Mouse (Mus musculus): ENCODE measurements around the gene C1qc. TPM values are rescaled to one million over a fixed set of nuclear protein-coding genes. Genes with fewer than 3 reads are reported as not detected.

C1qc gene
- total RNA-seq, 2 experiments from 2014 or later, result 41.0 to 50.7 TPM

DNA sequence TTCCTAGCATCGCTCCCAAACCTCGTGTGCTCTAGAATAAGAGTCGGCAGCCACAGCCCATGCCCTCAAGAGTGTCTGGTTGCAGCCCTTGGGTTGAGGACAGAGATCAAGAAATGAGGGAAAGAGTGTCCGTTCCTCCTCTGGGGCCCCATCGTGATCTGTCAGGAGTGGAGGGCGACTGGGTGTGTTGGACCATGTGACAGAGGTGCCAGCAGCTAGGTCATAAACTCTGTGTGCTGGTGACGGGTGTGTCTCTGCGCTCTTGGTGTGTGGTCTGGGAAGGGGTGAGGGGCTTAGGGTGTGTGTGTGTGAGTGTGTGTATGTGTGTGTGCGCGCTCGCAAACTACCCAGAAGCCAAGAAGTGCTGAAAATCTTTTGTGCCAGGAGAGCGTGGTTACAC, 39.9 kb downstream of the C1qc start:
- no peak for DNase-seq (ENCODE audit: low spot score in 2 of 2)

DNA sequence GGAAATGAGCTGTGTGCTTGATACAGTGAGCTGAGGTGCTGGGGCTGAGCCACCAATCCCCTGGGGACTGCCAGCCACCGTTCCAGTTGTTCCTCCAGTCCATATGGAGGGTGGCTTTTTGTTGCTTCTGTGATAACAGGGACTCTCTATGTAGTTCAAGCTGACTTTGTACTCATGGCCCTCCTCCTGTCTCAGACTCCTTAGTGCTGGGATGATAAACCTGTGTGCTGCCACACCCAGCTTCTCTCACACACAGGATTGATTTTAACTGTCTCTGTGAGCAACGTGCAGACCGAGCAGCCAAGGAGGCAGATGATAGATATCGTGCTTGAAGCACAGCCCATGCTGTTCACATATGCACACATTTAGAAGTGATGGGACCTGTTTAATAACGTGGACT, 40.7 kb downstream of the C1qc start:
- no peak for DNase-seq (ENCODE audit: low spot score in 2 of 2)

DNA sequence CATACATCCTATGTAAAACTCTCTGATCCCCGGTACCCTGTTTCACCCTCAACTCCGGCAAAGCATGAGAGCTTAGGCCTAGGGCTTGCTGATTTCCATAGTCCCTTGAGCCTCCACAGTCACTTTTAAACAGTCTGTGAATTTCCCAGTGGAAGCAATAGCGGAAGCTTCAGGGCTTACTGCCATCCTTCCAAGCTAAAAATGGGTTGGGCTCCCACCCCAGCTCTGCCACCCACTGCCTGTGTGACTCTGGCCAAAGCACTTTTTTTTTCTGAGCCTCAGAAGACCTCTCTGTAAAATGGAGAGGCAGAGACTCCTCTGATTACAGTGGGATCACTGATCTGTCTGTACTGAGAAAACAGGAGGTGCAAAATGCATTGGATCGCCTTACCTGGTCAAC, 44.3 kb downstream of the C1qc start:
- DNase-seq (ENCODE audit: low spot score in 2 of 2), result peak in 1 of 2 experiments; percentile 28

DNA sequence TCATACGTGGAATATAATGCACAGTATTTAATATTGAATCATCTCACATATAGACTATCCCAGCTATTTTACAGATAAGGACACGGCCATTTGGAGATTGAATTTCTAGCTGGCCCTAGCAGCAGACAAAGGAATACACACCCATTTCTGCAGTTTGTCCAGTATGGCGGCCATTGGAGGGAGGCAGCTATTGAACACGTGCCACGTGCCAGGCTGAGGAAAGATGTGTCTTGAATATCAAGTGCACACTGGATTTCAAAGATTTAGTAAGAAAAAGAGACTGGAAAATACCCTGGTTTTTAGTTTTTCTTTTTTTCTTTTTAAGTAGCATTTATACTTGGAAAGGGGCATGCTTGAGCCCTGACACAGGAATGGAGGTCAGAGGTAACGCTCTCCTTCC, 45.7 kb downstream of the C1qc start:
- no peak for DNase-seq (ENCODE audit: low spot score in 2 of 2)

DNA sequence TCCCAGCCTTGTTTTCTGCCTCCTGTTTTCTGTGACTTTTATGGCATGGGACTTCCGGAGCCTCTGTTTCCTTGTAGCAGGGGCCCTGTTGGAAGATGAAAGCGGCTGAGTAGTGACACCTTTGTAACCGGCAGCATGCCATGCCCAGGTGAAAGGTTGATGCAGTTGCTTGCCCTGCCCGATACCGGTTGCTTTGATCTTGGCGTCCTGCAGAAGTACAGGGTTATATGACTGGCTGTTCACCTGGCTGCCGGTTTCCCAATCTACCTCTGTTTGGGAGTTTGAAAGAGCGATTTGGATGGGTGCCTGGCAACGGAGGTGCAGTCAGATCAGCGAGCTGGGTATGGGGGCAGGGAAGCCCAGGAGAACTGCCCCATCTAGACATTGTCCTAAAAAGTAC, 50.1 kb downstream of the C1qc start:
- no peak for DNase-seq (ENCODE audit: low spot score in 2 of 2)

DNA sequence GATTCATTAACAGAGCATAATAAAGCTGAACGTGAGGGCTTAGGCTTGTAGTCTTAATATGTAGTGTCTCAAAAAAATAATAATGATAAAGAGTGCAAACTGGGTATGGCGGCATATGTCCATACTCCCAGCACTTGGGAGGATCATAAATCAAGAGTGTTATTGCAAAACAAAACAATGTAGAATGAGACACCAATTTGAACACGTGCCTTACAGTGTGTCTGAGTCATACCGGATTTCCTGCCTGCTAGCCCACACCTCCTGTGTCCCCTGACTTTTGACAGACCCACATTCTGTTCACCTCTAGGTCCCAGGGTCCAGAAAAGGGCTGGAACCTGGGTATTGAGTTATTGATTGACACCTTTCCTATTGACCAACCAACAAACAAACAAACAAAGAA, 50.8 kb downstream of the C1qc start:
- no peak for DNase-seq (ENCODE audit: low spot score in 2 of 2)

DNA sequence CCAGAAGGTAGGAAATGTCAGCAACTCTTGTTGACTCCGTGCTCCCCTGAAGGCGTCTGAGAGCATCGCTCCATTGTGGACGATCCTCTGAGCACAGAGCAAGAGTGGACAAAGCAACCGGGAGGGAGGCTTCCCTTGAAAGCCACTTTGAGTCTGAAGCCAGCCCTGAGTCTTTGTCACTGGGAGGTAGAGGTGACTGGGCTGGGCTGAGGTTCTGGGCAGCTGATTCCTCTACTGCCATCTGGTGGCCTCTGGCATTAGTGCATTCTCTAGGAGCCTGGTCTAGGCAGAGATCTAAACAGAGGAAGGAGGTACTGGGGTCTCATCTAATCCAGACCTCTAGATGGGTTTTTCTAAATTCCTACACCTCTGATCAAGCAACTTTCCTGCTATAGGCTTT, 51.8 kb downstream of the C1qc start:
- peak; percentile 71 to 91 for DNase-seq (ENCODE audit: low spot score in 2 of 2)

Other genes starting within 250 kb of the C1qc start
- 10 to 100 TPM; 21.2 to 21.3 TPM for gene Ephb2, start 57.1 kb downstream of the C1qc start, total RNA-seq (2021)
- gene C1qb, start 6.9 kb downstream of the C1qc start, total RNA-seq (2021), result 10 to 100 TPM; 56.5 to 79.9 TPM
- 10 to 100 TPM; 59.6 to 68.5 TPM for gene C1qa, start 5.7 kb upstream of the C1qc start, total RNA-seq (2021)
- gene Epha8, start 63.8 kb upstream of the C1qc start, total RNA-seq (2021), result 1 to 10 TPM; 1.2 to 1.9 TPM
- gene Zbtb40, start 155.7 kb upstream of the C1qc start, total RNA-seq (2021), result 10 to 100 TPM; 13.6 to 14.6 TPM